Mouse (Mus musculus): ENCODE results near the gene Plch1.

- TF ChIP-seq CTCF (IDR thresholded peaks at IDR 0.05; ENCODE audit: low read depth, low read length): no peak
- no peak for TF ChIP-seq GATA1 (IDR thresholded peaks at IDR 0.05; ENCODE audit: borderline replicate concordance, low read length)
Measured at GRCm38 (mm10) chr3:63905241-63905640, 6.0 kb upstream of the Plch1 start.

Data from G1E (cell line).